Mouse (Mus musculus): Measurements from ENCODE around the gene Rnf38. TPM values are rescaled to one million over a fixed set of nuclear protein-coding genes. Genes with fewer than 3 reads are reported as not detected.
A peak's percentile ranks its signal among the peaks of the same experiment; 100 is the strongest.

The Rnf38 gene
- total RNA-seq, 2 experiments from 2014 or later: 29.3 to 34.5 TPM

DNA sequence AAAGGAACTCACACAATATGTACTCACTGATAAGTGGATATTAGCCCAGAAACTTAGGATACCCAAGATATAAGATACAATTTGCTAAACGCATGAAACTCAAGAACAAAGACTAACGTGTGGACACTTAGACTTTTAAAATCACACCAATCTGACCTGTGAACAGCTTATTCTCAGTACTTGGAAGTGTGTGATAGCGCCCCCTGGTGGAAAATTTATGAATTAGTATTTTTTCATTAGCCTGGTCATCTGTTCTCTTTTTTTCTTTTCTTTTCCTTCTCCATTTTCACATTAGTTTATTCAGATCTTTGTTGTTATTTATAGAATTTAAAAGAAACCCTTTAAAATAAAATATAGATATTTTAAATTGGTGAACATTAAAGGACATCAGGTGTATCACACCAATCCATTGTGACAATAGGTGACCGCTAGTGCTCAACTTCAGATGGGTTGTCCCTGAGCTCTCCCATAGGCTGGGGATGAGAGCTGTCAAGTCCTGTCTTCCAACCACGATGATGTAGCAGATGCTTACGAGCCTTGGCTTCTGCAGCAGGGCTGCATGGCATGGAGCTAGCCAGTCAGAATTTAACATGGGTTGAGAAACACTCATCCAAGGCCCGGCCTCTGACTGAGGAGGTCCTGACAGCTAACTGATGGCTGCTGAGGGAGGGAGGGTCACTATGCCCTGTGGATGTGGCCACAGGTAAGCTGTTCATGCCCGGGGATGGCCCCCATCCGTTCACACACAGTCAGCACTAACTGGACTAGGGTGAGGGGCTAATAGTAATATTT, 114.0 kb downstream of the Rnf38 start:
- peak in 1 of 2 experiments; percentile 21 for DNase-seq

DNA sequence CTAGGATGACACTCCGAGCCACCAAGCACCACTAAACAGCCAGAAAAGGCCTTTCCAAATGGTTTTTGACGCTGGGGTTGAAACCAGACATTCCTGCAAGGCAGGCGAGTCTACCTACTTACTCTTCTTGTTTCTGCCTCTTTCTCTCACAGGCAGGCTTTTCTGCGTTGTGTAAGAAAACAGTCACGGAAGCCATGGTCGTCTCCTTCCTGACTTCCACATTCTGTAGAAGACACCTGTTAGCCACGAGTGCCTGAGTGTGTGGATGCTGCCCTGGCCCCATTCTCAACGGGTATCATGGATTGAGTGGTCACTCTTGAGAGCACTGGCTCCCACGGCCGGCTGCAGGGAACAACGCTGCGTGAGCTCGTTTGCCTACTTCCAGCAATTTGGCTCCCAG, 118.5 kb downstream of the Rnf38 start:
- DNase-seq: no peak

DNA sequence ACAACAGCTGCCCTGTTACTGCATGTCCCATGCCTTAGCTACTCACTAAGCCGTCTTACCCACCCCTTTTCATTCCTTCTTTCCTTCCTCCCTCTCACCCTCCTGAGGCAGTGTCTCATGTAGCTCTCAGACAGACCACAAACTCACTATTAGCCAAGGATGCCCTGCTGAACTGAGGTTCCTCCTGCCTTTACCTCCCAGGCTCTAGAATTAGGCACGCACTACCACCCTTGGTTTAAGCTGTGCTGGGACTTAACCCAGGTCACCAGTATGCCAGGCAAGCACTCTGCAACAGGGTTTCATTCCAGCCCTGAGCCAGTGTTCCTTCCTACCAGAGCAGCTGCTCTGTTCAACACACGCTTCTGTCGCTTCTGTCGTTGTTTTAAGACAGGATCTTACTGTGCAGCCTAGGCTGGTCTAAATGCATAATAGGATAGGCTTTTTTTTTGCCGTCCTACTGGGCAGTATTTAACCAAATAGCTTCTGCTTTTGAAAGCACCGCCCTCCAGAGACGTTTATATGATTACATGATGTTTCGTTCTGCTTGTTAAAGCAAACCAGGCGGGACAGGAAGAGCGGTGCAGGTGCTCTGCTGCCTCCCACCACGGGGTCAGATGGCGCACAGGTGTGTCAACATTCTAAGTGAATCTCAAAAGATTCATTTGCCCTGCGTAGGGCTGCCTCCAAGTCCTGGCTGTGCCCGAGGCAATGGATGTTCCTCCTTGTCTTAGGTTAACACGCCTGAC, 120.0 kb downstream of the Rnf38 start:
- no peak for DNase-seq

DNA sequence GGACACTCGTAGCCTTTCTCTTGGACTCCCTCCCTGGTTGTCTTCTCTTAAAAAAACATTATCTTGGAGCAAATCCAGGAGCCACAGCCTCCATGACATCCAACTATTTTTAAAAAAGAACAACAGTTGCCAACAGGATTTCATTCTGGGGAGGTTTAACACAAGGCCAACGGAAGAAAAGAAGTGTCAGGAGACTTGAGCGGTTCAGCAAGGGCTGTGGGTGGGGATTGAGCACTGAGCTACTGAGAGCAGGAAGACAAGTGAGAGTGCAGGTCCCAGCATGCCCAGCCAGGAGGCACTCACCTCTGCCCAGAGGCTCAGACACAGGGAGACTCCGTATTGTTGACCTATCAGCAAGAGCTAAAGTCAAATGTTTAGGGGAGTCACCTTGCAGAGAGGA, 120.8 kb downstream of the Rnf38 start:
- peak in 1 of 2 experiments; percentile 43 for DNase-seq

DNA sequence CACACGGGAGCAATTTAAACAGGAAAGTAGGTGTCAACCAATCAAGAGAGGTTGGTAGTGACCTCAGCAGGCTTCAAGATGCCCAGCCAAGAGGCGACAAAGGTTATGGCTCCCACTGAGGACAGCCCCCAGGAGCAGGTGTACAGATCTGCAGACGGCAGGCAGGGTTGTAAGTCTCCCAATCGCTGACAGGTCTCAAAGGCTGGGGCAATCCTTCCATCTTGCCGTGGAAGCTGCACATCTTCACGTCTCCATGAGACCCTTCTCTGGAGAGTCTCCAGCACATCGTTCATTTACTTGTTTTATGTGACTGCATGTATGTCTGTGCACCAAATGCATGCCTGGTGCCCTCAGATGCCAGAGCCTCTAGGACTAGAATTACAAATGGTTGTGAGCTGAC, 122.8 kb downstream of the Rnf38 start:
- no peak for DNase-seq

DNA sequence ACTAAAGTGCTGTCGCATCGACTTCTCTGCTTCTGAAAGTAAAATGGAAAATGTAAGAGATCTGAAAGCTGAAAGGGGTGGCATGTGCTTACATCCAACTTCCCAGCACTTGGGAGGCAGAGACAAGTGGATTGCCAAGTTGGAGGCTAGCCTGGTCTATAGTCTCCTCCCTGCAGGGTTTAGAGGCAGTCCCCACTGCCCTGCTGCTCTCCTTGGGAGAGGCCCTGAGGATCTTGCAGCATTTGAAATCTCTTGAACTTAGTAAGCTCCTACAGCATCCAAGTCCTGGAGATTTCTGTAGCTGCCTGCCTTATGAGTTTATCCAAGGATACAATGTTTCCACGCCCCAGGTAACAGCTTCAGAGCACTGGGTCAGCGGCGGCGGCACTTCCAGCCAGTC, 125.3 kb downstream of the Rnf38 start:
- DNase-seq: no peak

DNA sequence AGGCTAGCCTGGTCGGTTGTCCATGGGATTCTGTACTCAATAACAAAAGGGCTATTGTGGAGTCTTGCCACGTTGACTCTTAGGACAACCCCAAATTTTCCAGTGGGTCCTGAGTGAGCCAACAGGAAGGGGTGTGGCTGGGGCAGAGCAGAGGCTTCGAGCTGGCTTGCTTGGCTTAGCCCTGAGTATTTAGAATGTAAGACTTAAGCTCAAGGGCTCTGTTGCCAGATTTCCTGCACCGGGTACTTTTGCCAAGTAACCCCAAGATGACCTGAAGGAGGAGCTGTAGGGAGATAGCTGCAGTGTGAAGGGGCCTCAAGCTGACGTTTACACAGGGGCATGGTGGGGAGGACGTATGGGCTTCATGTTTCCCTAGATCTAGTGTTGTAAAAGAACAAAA, 126.2 kb downstream of the Rnf38 start:
- DNase-seq: peak; percentile 10 to 20

DNA sequence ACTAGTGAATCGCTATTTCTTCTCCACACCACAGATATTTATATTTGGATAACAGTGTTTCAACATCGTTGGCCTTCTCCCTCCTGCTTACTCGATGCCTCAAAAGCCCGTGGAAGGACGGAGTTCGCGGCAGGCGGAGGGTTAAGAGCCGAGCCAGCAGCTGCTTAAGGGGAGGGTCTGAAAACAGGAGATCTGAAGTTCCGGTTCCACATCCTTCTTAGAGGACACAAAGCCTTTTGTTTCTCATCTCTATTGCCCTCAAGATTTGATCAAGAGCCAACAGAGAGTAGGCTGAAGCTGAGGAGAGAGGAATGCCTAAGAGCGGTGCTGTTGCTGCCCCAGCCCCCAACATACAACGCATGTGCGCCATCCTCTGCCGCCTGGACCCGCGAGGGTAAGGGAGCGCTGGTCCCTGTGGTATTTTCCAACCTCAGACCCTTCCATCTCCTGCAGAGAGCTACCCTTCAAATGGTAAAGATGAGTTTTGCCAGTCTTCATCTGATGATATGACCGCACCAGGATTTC, 127.2 kb downstream of the Rnf38 start:
- no peak for DNase-seq

DNA sequence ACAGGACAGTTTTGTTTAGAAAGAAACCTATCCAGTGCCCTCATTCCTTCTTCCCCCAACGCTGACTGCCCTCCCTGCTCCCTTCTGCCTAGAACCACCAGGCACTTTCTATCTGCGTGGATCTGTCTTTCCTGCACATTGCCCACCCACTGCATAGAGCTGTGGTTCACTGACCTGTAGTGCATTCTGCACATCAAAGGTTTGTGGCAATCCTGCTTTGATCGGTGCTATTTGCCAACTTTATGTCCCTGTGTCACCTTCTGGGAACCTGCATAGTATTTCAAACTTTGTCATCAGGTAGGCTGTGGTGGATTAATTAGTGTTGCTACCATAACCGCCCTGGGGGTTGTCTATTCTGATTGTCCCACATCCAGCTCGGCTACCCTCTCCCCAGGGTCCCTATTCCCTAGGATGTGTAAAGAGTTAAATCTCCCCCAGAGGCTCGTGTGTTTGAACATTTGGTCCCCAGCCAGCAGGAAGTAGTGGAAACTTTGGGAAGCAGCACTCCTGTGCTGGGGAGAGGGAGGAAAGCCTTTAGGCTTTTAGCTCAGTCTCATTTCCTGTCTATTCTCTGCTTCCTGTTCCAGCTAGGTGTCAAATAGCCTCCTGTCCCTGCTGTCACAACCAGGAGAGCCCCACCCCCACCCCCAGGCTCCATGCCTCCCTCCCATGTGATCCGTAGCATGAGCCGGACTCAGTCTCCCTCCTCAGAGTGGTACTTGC, 129.2 kb downstream of the Rnf38 start:
- DNase-seq: no peak

DNA sequence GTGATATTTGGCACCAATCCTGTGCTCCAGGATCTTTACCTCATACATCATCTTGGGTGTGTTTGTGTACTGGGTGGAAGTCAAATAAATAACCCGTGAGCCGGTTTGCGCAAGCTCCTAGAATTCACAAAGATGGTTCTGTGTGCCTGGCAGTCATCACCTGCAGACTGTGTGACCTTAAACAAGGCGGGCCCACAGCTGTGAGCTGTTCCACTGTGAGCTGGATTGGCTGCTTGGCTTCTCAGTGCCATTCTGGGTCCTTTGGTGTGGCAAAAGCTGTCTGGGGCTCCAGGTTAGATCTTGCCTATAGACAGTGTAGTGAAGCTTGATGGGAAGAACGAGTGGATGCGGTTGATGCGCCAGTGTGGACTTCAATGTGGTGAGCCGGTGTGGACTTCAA, 130.0 kb downstream of the Rnf38 start:
- no peak for DNase-seq

DNA sequence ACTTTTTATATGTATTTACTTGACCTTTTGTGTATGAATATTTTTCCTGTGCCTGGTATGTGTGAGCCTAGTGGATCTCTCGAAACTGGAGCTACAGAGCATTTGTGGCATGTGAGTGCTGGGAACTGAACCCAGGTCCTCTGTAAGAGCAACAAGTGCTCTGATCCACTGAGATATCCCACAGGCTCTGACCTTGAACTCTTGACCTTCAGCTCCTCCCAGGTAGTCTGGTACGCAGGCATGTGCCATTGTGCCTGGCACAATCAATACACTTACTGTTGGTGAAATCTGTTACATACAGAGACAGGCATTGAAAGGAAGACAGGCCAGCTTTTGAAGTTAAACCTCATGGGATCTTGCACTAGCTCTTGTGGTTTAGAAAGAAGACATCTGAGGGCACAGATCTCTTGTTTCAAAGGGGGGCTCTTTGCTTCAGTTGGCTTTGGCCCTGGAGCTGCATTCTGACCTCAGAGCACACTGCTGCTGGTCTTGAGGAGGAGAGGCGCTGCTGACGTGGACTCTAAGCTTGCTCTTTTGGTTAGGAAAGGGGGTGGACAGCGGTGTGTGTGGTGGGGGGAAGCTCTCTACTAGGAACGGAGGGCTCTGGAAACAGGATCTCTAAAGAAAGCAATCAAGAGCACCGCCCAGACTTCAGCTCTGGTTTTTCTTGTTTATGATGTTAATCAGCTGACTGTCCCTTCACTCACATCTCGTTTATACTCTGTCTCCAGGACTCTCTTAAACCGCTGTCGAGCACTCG, 135.8 kb downstream of the Rnf38 start:
- no peak for DNase-seq

DNA sequence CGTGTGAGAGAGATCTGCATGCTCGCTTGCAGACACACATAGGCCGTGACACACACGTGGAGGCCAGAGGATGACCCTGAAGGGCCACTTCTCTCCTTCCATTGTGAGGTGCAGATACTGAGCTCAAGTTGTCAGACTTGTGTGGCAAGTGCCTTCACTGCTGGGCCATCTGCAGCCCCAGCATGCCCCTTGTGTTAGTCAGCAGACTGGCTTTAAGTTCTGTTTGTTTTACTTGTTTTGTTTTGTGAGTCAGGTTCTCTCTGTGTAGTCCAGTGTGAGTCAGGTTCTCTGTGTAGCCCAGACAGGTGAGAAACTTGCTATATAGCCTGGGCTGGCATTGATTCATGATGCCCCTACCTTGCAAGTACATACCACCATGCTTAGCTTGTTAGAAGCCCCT, 139.1 kb downstream of the Rnf38 start:
- no peak for DNase-seq

DNA sequence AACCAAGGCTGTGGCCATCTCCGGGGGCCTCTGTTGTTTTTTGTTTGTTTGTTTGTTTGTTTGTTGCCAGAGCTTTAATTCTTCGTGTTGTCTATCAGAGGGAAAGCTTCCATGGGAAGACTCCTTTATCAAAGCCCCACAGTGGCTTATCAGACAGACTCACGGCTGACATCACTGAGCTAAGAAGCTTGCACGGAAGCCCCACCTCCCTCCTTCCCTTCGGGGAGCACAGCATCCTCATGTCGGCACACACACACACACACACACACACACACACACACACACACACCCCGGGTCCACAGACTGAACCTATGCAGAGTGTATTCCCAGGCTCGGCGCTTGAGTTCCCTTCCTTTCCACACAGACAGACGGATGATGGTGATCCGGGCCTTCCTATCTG, 141.2 kb downstream of the Rnf38 start:
- DNase-seq: no peak

DNA sequence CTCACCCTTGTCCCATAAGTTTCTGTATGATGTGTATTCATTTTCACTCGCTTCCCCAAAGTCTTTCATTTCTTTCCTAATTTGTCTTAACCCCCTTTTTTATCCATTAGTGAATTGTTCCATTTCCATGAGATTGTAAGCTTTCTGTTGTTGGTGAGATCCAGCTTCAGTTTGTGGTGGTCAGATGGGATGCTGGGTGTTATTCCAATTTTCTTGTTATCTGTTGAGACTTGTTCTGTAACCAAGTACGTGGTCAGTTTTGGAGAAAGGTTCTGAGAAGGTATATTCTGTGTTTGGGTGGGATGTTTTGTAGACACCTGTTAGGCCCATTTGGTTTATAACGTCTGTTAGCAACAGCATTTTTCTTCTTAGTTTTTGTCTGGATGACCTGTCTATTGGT, 148.0 kb downstream of the Rnf38 start:
- no peak for DNase-seq

DNA sequence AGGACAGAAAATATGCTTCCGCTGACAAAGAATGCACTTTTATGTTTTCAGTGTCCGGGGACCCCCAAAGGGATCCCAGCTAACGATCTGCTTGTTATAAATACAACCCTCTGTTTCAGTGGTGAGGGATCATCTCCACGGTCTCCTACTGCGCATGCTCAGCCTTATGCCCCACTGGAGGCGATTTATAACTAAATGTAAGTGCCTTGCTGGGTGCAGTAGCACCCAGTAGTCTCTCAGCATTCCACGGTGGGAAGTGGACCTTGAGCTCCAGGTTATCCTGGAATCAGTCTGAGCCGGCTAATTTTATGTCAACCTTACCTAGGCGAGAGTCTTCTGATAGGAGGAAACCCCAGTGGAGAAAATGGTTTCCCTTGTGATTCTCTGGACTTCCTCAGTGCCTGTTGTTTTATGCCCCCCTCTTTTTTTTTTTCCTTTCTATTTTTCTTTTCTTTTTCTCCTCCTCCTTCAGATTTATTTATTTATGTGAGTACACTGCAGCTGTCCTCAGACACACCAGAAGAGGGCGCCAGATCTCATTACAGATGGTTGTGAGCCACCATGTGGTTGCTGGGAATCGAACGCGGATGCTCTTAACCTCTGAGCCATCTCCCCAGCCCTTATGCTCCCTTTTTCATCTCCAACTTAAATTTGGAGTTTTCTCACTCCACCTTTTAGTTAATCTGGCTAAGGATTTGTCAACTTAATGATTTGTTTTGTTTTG, 148.8 kb downstream of the Rnf38 start:
- DNase-seq: no peak

DNA sequence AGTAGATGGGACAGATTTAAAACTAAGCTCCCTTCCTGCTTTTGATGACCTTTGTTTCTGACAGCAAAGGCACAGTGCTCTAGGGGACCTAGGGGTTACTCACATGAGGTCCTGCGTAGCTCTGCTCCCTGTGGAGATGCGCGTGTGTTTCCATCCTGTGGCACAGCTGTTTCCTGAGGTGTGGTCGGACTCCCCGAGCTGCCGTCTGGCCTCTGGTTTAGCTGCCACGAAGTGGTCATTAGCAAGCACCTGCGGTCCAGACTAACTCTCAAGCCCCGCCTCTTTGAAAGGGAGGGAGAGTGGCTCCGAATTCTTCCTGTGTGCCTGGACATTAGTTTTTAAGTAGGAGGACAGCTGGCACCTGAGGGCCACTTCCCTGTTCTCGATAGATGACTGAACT, 149.6 kb downstream of the Rnf38 start, which contains the start of gene Gne:
Gene Gne (minus strand): TSS at position 233 of the 400 bp plus-strand sequence.
- no peak for DNase-seq

DNA sequence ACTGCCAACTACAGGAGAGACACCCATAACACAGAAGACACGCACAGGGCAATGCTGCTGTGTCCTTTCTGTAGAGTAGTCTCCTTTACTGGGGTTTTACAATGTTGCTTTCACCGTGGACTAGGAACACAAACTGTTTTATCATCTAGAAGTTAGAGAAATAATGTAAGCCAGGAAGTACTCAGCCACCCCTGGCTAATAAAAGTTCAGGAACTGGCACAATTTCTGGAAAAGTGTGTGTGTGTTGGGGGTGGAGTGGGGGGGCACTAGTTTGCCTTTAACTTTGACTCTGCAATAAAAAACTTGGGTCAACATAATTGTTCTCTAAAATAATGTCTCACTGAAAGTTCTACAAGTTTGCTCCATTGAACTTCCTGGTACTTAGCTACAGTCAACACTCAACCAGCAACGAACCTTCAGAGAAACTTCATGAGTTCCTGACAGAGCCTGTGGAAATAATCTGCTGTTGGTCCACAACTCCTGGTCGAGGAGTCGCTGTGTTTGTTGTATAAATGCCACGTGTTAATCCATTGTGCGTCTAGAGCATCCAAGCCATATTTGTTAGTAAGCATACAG, 155.1 kb downstream of the Rnf38 start:
- no peak for DNase-seq
